Mouse (Mus musculus) testis, postnatal 10 days (tissue): Measurements from ENCODE around the gene Kif17.

Source experiments
- DNase-seq: peaks from one replicate; pipeline ENCODE4 v3.0.0; 2021; ENCODE audit warnings: low spot score

Kif17 gene

DNA sequence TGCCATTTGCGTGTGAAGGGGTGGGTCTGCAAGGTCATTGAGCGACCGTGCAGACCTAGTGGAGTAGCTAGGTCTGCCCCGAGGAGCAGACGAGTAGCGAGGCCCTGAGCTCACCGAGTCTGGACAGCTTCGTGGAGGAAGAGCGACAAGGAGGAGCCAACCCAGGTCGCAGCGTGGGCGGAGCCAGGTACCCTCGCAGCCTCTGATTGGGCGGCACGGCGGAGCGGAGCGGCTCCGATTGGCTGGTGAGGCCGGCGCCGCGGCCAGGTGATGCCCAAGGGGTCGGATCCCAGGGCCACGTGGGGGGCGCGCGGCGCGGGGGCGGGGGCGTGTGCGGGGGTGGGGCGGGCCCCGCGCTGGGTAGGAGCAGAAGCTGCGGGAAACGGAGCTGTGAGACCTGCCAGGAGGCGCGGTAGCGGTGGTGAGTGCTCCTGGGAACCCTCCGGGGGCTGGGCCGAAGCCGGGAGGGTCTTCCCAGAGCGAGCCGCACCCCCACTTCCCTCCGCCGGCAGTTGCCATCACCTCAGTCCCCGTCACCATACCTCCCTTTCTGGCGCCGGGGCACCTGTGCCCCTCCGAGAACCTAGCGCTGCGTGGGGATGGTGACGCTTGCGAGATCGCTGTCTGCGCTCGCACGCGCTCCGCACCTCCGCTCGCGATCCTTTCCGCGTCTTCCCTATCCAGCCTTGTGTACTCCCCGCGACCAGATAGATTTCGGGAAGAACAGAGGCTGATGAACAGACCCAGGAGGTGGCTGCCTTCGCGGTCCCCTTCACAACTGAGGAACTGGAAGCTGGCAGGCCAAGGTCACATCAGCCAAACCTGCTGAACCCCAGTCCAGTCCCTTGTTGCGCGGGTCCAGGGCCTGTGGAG, at the start of gene Kif17, which contains the start of gene Sh2d5:
TSS of gene Kif17 (plus strand) at position 348 of the 873 bp plus-strand sequence.
TSS of gene Sh2d5 (plus strand) at position 316 of the 873 bp plus-strand sequence.
- peak; percentile 84 for DNase-seq

DNA sequence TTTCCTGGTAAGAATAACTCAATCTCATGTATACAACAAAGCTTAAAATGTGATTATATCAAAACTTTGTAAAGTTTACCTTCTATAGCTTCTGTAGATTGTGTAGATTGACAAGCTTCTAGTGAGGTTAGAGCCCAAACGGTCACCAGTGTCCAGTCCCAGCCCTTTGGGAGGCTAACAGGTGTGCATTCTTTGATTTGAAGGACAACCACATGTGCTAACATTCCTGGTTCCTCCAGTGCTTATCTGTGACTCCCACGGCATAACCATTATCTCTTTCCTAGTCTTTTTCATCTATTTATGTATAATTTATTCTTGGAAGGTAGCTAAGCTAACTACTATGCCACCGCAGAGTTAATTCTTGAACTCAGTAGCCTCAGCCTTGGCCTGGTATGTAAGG, 49.5 kb upstream of the Kif17 start:
- DNase-seq: no peak

DNA sequence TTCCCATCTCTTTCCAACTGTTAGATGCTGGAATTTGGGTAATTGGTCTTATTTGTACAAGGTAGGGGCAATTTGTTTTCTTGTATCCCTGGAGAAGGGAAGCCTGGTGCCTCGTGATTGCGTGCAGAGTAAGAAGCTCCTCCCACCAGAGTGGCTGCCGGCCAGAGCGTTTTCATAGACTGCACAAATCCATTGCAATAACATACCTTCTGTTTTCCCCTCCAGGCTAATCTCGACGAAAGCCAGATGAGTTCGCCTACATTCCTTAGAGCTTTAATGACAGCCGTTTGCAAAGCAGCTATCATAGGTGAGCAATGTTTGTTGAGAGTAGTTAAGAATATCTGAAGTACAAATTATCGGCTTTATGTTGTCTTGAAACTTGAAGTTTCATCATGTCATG, 48.5 kb upstream of the Kif17 start:
- DNase-seq: no peak

DNA sequence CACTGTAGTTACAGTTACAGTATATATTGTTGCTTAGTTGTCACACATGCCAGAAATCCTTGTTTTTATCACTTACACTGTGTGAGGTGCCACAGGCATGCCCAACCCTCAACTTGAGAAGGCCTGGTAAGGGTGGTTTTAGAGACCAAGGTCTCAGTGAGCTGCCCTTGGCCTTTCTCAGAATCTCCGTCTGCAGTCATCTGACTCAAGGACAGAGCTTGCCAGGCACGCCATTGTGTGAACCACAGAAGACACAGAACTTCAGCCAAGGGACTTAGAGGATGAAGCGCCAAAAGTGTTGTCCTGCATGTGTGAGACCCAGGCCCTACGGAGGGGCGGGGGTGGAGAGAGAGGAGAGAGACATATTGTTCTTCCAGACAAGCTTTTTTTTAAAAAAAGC, 40.1 kb upstream of the Kif17 start:
- no peak for DNase-seq

DNA sequence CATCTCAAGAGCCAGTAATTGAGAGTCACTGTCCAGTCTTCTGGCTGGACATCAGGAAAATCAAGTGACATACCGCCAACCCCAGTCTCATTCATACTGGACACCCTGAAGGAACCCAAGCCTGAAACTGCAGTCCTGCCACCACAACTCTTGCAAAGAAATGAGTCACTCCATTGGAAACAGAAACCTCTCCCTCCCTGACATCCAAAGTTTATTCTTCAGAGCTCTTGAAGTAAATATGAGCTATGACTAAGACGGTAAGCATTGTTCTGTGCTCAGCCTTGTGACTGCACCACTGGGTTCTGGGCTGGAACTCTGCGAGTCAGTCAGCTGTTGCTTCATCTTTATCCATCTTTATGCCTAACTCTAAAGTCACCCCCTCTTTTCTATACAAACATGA, 36.4 kb upstream of the Kif17 start:
- DNase-seq: no peak

DNA sequence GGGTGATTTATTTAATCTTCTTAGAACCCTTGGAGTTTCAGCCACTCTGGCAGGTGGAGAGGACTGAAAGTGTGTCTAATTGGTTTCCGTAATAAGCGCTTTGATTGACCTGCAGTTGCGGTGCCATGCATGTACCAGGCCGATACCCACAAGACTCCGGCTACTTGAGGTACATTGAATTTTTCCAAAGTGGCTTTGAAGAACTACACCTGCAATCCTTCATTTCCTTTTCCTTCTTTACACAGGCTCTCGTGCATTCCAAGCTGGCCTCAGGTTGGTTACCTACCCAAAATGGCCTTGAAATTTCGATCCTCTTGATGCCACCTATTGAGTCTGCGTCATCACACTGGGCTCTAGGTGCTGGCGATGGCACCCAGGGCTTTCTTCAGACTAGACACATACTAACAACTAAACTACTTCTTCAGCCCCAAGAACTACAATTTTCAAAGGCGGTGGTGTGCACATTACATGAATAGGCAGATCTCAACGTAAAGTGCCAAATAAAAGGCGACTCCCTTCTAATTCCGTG, 34.5 kb upstream of the Kif17 start:
- DNase-seq: no peak

DNA sequence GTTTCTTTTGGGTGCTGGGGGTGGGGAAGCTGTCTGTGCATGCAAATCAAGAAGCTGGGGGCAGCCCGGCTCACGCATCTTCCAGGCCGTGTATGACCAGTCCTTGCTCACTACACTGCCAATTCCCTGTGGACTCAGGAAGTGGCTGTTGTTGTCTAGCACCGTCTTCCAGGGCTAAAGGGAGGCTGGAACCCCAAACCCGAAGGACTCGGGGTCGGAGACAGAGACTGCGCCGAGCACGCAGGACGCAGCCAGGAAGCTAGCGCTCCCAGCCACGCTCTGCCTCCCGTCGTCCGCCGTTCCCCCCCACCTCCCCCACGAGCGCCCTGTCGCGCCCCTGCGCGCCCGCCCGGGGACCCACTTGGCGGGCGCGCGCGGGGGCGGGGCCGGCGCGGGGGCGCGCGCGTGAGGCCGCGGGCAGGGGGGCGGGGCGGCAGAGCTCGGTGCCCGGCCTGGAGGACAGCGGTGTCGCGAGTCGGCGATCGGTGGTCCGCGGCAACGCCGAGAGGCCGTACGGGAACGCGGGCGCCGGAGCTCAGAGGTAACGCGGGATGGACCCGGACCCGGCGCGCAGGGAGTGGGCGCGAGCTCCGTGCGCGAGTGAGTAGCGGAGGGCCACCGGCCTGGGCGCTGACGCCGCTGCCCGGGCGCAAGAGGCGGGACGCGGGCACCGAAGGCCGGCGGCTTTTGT, 33.9 kb upstream of the Kif17 start, which contains the start of gene Hp1bp3:
TSS of gene Hp1bp3 (plus strand) at position 97 of the 691 bp plus-strand sequence.
- DNase-seq: peak; percentile 89

DNA sequence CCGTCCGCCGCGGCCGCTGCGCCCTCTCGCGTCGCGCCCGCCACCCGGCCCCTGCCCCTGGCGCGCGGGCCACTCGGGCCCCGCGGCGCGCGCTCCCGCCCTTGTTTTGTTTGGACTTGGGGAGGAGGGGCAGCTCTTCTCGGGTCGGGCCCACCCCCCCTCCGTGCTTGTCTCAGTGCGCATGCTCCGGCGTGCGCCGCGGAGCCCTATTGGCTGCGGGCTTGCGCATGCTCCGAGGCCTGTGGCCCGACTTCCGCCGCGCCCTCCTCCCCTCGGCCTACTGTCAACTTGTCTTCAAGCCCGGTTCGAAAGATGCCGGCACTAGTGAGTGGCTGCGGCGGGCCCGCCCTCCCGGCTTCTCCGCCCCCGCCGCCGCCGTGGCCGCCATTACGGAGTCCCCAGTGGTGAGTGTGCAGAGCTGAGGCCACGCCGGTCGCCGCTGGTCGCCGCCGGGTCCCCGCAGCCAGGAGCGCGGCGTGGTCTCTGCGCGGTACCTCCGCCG, 33.3 kb upstream of the Kif17 start:
- DNase-seq: peak; percentile 99

DNA sequence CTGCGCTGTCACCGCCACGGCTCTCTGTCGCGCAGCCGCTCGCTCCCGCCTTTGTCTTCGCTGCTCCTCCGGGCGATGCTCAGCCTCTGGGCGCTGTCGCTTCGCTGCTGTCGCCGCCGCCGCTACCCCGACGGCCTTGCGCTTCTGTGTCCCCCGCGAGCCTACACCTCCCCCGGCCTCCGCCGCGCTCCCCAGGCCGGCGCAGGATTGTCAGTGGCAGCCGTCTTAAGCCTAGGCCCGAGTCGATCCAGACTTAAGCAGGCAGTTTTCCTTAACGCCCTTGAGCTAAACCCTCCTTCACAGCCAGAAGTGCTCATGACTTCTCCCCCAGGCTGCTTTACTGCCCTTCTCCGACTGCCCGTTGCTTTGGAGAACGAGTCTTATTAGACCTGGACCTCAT, 32.8 kb upstream of the Kif17 start:
- DNase-seq: peak; percentile 66

DNA sequence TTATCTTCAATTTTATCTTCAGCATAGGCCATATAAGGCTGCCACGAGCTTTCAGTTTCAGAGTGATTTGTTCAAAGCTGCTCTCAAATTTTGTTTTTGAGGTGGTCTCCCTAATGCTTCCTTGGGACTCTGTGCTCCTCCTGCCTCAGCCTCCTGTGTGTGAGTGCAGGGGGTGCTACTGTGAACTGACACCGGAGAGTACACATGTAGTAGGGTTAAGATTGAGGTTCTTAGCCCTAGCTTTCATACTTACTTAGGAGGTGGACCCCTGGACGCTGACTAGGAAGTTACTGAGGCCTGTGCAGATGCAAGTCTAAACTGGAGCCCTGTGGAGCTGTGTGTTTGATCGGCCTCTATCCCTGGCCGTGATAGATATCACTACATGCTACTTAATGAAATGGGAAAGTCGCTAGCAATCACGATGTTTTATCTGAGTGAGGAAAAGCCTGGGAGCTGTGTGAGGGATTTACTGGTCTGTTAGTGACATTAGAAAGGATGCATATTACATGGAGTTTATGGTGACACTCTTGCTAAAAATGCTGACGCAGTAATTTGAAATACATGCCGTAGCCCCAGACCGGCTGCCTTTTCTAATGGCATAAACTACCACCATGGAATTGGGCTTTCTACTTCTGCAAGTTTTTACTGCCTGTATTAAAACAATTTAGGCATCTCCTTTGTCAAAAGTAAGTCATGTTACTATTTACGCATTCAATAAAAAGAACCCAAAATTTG, 32.1 kb upstream of the Kif17 start:
- no peak for DNase-seq

DNA sequence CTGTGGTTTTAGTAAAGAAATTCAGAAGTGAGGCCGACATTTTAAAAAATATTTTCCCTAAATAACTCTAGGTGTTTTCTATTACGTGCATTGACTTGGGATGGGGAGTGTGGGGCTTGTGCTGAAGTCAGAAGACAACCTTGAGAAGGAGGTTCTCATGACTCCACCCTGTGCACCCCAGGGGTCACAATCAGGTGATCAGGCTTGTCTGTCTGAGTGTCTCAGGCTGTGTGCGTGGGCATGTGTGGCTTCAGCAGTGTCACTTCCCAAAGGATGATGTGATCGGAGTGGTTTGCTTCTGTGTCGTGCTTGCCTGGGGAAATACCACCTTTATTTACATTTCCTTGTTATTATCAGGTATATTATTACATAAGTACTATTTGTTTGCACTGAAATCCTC, 30.9 kb upstream of the Kif17 start:
- no peak for DNase-seq

DNA sequence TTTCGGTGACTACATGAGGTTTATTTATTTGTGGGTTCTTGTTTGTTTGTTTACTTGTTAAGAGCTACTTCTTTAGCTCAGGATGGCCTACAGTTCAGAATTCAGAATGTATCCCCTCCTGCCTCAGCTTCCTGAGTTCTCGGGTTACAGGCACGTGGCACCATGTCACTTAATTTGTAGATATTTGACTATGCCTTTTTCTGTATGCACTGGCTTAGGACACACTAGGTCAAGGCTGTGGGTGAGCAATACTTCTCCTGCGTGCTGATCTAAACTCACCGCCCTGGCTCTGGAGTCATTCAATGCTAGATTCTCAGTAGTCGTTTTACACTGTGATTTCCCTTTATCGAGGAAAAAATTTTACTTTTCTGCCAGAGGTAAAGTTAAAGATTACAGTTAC, 29.5 kb upstream of the Kif17 start:
- no peak for DNase-seq

DNA sequence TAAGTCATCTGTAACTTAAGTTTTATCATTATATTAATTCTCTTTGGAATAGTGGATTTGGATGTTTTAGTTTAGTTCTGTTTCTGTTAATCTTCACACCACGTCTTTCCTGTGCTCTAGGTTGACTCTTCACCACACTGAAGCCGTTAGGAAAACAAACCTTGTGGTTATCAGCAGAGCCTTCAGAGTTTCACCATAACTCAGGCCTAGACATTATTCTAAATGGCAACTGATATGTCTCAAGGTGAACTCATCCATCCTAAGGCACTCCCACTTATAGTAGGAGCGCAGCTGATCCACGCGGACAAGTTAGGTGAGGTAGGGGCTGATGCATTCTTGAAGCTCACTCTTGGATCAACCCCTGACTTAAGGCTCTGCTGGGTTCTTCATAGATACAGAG, 28.8 kb upstream of the Kif17 start:
- DNase-seq: no peak

DNA sequence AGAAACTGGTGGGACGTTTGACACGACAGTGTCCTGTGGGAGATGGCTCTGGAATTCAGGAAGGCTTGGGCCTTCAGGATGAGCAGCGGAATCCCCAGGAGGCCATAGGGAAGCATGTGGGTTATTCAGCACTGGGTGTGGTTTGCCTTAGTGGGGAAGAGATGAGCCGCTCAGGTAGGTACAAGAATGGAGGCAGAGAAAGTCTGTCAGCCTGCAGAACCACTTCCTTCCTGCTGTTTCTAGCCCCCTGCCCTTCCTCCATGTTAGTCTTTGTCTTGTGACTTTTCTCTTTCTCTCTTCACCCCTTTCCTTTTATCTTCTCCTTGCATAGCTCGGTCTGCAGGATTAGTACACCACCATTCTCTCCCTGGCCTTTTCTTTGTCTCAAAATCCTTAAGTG, 27.8 kb upstream of the Kif17 start:
- no peak for DNase-seq

DNA sequence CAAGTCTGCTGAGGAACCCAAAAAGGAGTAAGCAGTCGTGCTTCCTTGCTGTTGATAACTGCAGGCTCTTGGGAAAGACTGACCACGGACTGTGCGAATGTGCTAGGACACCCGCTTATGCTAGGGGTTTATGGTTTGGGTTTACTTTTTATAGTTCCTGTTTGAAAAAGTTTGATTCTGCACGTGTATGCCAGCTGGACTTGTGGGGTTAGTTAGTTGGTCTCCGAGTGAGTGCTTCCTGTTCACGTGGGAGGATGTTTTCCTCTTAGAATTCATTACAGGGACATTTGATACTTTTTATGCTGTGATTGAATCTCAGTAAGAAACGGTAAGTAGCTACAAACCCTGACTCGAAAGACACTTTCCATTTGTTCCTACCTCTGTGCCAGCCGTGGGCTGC, 26.6 kb upstream of the Kif17 start:
- no peak for DNase-seq

DNA sequence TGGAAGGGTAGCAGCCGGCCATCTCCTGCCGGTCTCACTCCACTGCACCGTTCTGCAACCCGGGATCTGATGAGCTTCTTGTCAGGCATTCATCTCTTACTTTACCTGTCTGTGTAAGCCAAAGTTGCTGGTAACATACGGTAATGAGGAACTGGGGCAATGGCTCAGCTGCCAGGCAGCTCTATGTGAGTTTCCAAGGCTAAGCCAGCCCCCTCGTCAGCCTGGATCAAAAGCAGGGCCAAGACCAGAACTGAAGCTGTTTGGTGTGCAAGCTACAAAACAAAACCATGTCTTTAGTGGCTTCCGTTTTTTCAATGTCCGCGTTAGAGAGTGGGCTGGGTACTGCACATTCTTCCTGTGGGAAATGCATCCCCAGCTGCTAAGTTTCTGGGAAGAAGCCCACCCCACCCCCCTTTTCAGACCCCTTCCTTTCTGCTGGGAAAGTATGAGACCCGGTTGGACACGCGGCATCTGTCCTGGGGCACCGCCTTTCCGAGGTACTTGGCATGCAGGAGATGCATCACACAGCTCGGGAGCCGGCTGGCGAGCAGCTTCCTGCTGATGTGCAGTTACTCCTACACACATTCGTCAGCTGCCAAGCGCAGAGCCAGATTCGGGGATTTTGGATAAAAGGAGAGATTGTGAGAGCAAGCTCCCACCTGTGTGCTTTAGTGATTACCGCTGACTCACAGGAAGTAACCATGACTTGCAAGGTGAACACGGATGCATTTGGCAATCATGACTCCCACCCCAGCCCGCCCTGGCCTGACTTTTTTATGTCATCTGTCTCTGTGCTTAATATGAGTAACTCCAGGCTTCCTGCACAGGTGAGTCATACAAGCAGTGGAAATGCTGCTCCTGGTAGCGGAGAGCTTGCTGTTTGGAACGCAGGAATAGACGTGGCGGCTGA, 3.2 kb upstream of the Kif17 start:
- no peak for DNase-seq

DNA sequence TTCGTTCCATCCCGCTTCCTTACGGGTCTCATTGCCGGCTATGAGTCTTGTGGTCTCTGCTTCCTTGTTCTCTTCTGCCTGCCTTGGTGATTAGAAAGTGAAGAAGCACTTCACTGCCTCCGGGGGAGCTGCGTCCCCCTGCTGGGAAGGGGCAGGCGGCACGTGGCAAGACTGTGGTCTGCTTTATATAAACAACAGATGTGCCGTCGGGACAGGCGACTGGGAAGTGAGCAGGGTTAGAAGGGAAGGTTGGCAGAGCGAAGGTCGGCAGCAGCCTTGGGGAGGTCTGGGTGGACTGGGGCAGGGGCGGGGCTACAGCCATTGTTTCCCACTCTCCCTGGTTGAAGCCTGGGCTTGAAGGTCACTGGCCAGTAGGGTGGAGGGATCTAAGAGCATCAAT, 1.6 kb downstream of the Kif17 start:
- peak; percentile 62 for DNase-seq

DNA sequence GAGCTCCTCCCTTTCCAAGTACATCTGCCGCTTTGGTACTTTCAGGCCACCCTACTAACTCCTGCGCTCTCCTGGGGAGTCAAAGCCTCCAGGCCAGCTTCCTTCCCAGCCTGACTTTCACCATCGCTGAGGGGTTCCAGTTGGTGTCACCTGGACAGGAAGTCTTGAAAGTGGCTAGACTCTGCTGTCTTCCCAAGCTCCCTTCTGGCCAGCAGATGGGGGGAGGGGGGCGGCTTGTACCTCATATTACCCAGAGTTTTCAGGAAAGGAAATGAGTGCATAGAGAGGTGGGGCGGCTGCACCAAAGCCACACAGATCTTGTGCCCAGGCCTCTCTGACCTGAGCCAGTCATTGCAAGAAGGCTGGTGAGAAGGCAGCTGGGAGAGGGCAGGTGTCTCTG, 2.0 kb downstream of the Kif17 start:
- DNase-seq: no peak

DNA sequence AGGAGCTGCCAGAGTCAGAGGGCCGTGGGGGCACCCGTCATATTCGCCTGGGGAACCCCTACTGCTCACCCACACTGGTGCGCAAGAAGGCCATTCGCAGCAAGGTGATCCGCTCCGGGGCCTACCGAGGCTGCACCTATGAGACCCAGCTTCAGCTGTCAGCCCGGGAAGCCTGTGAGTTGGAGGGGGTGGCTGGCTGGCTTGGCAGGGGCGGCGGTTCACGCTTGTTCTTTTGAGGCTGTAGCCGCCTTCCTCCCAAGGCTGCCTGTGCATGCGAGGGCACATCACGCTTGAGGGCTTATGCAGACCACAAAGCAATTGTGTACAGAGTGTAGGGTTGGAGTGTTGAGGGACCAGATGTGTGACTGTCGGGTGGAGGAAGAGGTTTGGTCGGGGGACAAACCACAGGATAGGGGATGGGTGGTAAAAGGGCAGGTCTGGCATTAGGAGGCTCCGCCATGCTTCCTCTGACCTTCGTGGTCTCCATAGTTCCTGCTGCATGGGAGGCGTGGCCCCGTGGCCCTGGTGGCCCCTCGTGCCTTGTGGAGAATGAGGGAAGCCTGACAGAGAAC, 7.0 kb downstream of the Kif17 start:
- DNase-seq: no peak

DNA sequence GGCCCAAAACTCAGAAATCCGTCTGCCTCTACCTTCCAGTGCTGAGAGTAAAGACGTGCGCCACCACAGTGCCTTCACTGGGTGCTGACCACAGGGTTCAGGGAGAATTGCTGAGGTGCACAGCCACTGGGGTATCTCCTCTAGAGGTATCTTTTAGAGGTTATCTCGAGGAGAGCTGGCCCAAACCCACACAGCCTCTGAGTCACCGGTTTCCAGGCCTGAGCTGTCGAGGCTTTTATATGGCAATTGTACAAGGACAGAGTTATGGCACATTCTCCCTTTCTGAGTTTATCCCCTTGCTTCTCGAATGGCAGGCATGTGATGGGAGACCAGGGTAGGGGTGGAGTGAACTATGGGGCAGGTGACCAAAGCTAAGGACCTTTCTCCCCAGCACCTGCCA, 8.4 kb downstream of the Kif17 start:
- no peak for DNase-seq

DNA sequence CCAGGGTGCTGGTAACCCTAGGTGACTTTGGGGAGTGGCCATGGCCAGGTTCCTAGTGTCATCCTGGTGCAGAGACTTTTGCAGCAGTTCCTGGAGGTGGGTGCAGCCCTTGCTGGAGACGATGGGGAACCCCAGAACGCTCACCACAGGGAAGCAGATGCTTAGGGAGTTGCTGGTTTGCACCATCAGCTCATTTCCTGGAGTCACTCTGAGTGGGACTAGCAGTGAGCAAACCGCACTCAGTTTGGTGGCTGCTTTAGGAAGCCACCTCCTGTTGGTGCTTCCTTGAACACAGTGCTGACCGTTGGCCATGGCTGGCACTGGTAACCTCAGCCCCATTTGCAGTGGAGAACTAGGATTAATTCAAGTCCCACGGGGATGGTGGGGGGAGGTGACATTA, 9.2 kb downstream of the Kif17 start:
- DNase-seq: no peak
